Mouse (Mus musculus) kidney, postnatal 0 days (tissue): ENCODE measurements at regions not wholly inside any gene's neighbourhood (a gene's known extent, or its start where the extent isn't known, plus 50 kb on each side); places are given as distances from the start of the nearest gene placed in this dataset.

Experiments used
- ATAC-seq: fragments of 200-750 bp; cut with Nextera tagmentation; replicated peaks from 2 replicates; pipeline ENCODE4 v1.8.0; 2017; ENCODE audit warnings: low read depth, moderate number of reproducible peaks, moderate TSS enrichment, moderate library complexity; ENCODE audit not compliant: low FRiP score
- DNase-seq: peaks from one replicate; pipeline ENCODE4 v3.0.0-alpha.2; 2016; ENCODE audit warnings: low spot score
- H3K27ac ChIP-seq: fragments of 300-500 bp; sonication (generic); 2 replicates; pipeline ENCODE4 v1.5.1; 2014; ENCODE audit warnings: mild to moderate bottlenecking
- H3K27me3 ChIP-seq: fragments of 300-500 bp; sonication (generic); 2 replicates; pipeline ENCODE4 v1.6.1; 2014; ENCODE audit warnings: low read length, mixed read lengths; ENCODE audit not compliant: insufficient read depth
- H3K36me3 ChIP-seq: fragments of 300-500 bp; sonication (generic); 2 replicates; pipeline ENCODE4 v1.6.1; 2014; ENCODE audit warnings: low read length, mixed read lengths; ENCODE audit not compliant: insufficient read depth
- H3K4me1 ChIP-seq: fragments of 300-500 bp; sonication (generic); replicated peaks from 2 replicates; pipeline ENCODE4 v1.6.1; 2014; ENCODE audit warnings: antibody characterized with exemption, low read length, mixed read lengths; ENCODE audit not compliant: insufficient read depth
- H3K4me2 ChIP-seq: fragments of 300-500 bp; sonication (generic); 2 replicates; pipeline ENCODE4 v1.6.1; 2014; ENCODE audit warnings: mild to moderate bottlenecking, low read length, moderate library complexity, mixed read lengths
- H3K4me3 ChIP-seq: fragments of 300-500 bp; sonication (generic); replicated peaks from 2 replicates; pipeline ENCODE4 v1.5.1; 2014; ENCODE audit warnings: low read depth, low read length
- H3K9ac ChIP-seq: fragments of 300-500 bp; sonication (generic); 2 replicates; pipeline ENCODE4 v1.6.1; 2014; ENCODE audit warnings: low read depth, low read length
- H3K9me3 ChIP-seq: fragments of 300-500 bp; sonication (generic); replicated peaks from 2 replicates; pipeline ENCODE4 v1.6.1; 2016; ENCODE audit warnings: low read length, inconsistent platforms, mixed read lengths
- CTCF ChIP-seq: IDR thresholded peaks from 2 replicates; pipeline ENCODE4 v1.5.1; 2016; ENCODE audit warnings: antibody characterized with exemption, low read depth, mild to moderate bottlenecking, moderate library complexity
- WGBS: fragments of 180-500 bp; shearing (Covaris S2); extraction: QIAGEN DNeasy Blood & Tissue Kit; methylation state at CpG from one replicate; pipeline ENCODE4 v1.1.7; 2014; 5-methylcytosine and 5-hydroxymethylcytosine counted together

DNA sequence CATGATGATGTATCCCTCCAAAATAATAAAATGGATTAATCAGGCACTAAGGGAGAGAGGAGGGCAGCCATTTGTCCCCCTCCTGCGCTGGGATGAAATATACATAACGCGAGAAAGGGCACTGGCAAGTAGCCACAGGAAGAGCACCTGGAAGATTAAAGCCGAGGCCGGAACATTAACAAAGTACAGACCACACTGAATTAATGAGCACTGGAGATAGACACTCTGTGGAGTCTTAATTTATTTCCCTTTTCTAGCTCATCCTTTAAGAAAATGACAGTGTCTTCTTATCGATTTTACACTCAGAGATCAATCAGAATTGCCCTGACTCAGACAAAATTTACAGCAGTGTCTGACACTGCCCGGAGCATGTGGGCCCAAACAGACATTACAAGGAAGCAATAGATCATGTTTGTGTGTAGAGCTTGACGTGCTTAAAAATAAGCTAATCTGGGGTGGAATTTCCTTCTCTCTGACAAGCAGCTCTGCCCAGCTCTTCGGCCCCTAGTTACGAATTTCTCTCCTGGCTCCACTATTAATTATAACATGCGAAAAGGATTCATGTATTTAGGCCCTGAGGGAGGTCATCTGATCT, 143.0 kb upstream of the Sp8 start:
- no peak overlapping the region for H3K4me2 ChIP-seq
- H3K36me3 ChIP-seq: no peaks in the 10 kb centered on the region
- no peak overlapping the region for H3K4me3 ChIP-seq
- no peaks in the 10 kb centered on the region for H3K27me3 ChIP-seq
- no peak overlapping the region for H3K27ac ChIP-seq
- WGBS: 25% methylated on average over 11 of the region's 11 CpGs
- DNase-seq: peak; percentile 29
- no peak for TF ChIP-seq CTCF
- H3K9me3 ChIP-seq: no peaks in the 10 kb centered on the region
- H3K4me1 ChIP-seq: no peaks in the 10 kb centered on the region
- no peak overlapping the region for H3K9ac ChIP-seq
- no peak for ATAC-seq

- no peak overlapping the region for H3K9ac ChIP-seq
Measured at GRCm38 (mm10) chr12:118701838-118702237, 144.3 kb upstream of the Sp8 start.

GRCm38 (mm10) chr12:118698110-118698509, 148.0 kb upstream of the Sp8 start:
- no peak for TF ChIP-seq CTCF
- Histone ChIP-seq H3K9ac (no peak overlapping the region), H3K27me3 (no peaks in the 10 kb centered on the region), H3K4me2 (no peak overlapping the region), H3K9me3 (no peaks in the 10 kb centered on the region), H3K4me3 (no peak overlapping the region), H3K4me1 (no peaks in the 10 kb centered on the region), H3K36me3 (no peaks in the 10 kb centered on the region), H3K27ac (no peak overlapping the region)
- ATAC-seq (no peak), DNase-seq (no peak)

More at GRCm38 (mm10) chr12:118701838-118702237, 144.3 kb upstream of the Sp8 start:
- Histone ChIP-seq H3K4me1 (no peaks in the 10 kb centered on the region), H3K27ac (no peak overlapping the region), H3K4me2 (no peak overlapping the region), H3K27me3 (no peaks in the 10 kb centered on the region), H3K9me3 (no peaks in the 10 kb centered on the region), H3K4me3 (no peak overlapping the region), H3K36me3 (no peaks in the 10 kb centered on the region)
- no peak for ATAC-seq
- WGBS: 76% methylated on average over 2 of the region's 2 CpGs
- no peak for TF ChIP-seq CTCF
- DNase-seq: no peak

DNA sequence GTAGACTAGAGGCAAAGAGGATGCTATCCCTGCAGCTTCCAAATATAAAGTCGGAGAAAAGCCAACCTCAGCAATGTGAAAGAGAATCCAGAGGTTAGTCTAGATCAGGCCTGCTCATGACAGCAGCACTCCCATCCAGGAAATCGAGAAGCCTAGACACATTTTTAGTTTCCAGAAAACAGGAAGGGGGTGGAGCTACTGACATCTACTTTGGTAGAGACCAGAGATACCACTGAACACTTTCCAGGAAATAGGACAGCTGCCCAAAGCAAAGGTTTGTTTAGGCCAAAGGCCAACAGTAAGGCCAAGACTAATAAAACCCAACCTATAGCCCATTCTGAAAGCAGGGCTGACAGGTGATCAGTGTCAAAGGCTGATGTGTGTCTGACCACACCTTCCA, 151.4 kb upstream of the Sp8 start:
- ATAC-seq (no peak), DNase-seq (no peak)
- no peak overlapping the region for H3K9ac ChIP-seq
- WGBS: 64% methylated on average over 2 of the region's 2 CpGs
- H3K27me3 ChIP-seq: no peaks in the 10 kb centered on the region
- no peak overlapping the region for H3K4me3 ChIP-seq
- H3K27ac ChIP-seq: no peak overlapping the region
- no peak overlapping the region for H3K4me2 ChIP-seq
- H3K4me1 ChIP-seq: no peaks in the 10 kb centered on the region
- no peaks in the 10 kb centered on the region for H3K9me3 ChIP-seq
- TF ChIP-seq CTCF: no peak
- no peaks in the 10 kb centered on the region for H3K36me3 ChIP-seq

DNA sequence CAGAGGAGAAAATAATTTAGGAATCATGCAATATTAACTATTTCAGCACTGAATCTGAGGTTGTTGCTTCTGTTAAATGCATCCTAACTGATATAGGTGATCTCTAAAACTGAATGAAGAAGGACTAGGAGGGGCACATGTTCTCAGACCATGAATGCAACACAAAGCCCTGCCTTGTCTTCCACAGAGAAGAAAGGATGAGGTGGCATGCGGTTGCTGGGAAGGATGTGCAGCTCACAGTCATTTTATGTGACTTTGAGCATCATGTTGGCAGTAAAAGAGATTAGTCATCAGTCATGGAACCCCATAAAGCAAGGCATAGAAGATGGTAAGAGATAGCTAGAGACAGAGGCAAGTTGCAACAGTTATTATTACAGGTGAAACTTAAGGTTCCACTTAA, 163.2 kb upstream of the Sp8 start:
- 91% methylated on average over 1 of the region's 1 CpGs for WGBS
- no peak for DNase-seq
- H3K4me3 ChIP-seq: no peak overlapping the region
- H3K36me3 ChIP-seq: no peaks in the 10 kb centered on the region
- H3K9me3 ChIP-seq: no peaks in the 10 kb centered on the region; the same call in 1 of the 2 replicates
- no peaks in the 10 kb centered on the region for H3K4me1 ChIP-seq
- ATAC-seq: no peak
- no peak overlapping the region for H3K9ac ChIP-seq
- TF ChIP-seq CTCF: no peak
- H3K4me2 ChIP-seq: no peak overlapping the region
- H3K27ac ChIP-seq: no peak overlapping the region
- H3K27me3 ChIP-seq: no peaks in the 10 kb centered on the region

- no peaks in the 10 kb centered on the region for H3K36me3 ChIP-seq
- no peak overlapping the region for H3K4me2 ChIP-seq
- no peak for ATAC-seq
- no peak overlapping the region for H3K9ac ChIP-seq
- DNase-seq: no peak
- 90% methylated on average over 4 of the region's 4 CpGs for WGBS
- H3K4me1 ChIP-seq: no peaks in the 10 kb centered on the region
- H3K27ac ChIP-seq: no peak overlapping the region
- TF ChIP-seq CTCF: no peak
- no peak overlapping the region for H3K4me3 ChIP-seq
- H3K27me3 ChIP-seq: no peaks in the 10 kb centered on the region
- H3K9me3 ChIP-seq: no peaks in the 10 kb centered on the region; the same call in 1 of the 2 replicates
Measured at GRCm38 (mm10) chr12:118677989-118678388, 168.1 kb upstream of the Sp8 start.

- no peaks in the 10 kb centered on the region for H3K27me3 ChIP-seq
- no peak overlapping the region for H3K27ac ChIP-seq
- H3K4me1 ChIP-seq: no peaks in the 10 kb centered on the region
- TF ChIP-seq CTCF: no peak
- DNase-seq: no peak
- no peak overlapping the region for H3K4me2 ChIP-seq
- no peak for ATAC-seq
- WGBS: 16% methylated on average over 9 of the region's 9 CpGs
- no peak overlapping the region for H3K9ac ChIP-seq
- no peaks in the 10 kb centered on the region for H3K9me3 ChIP-seq
- no peaks in the 10 kb centered on the region for H3K36me3 ChIP-seq
- H3K4me3 ChIP-seq: no peak overlapping the region
Measured at GRCm38 (mm10) chr12:118661575-118661974, 184.6 kb upstream of the Sp8 start.
